Mouse (Mus musculus) erythroblast, embryonic 14.5 days (primary cell): ENCODE measurements around the gene Keap1.

Experiments
- GATA1 ChIP-seq: IDR thresholded peaks from 2 replicates; pipeline ENCODE4 v1.6.1; 2012; ENCODE audit warnings: low read length, inconsistent platforms, mixed read lengths
- TAL1 ChIP-seq: IDR thresholded peaks from 3 replicates; pipeline ENCODE4 v1.6.1; 2012; ENCODE audit warnings: low read length, inconsistent platforms, mixed read lengths

DNA sequence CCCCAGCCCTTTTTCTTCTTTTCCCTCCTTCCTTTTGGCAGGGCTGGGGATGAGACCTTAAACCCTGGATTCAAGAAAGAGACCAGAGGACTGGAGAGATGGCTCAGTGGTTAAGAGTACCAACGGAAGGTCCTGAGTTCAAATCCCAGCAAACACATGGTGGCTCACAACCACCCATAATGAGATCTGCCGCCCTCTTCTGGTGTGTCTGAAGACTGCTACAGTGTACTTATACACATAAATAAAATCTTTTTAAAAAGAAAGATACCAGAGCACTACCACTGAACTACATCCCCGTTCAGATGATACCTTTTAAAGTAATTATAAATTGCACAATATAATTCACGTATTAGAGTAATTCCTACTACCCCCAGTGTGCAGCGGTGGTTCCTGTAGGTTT, 6.3 kb downstream of the Keap1 start:
- TF ChIP-seq TAL1 (no peak), GATA1 (no peak)
